ENCODE assay signal across 16 mouse cellular contexts in genomic region chrX:8274056-8274455, GRCm38 (mm10). TPM values are rescaled to one million over a fixed set of nuclear protein-coding genes. Genes with fewer than 3 reads are reported as not detected.
A peak's percentile ranks its signal among the peaks of the same experiment; 100 is the strongest.
DNase-seq lines count a peak whose midpoint lies in the region; ATAC-seq and TF ChIP-seq lines count a peak whose summit lies in the region.
"Had no signal": no experiment of that assay in that cellular context is flagged by ENCODE, and none has a peak within 500 bp of the region (broad histone marks: within the 10 kb centered on the region; RNA-seq: fewer than 3 reads in every experiment).

No protein-coding gene starts in this region.

- DNase-seq in heart, embryonic 10.5 days (ENCODE audit: low spot score), result no peak
- peak; percentile 57 for DNase-seq in kidney, postnatal 0 days (ENCODE audit: low spot score)
- no peak for DNase-seq in kidney, postnatal 36 days
- DNase-seq in lung, adult 18-20 months, result peak; percentile 3 to 21
- DNase-seq in lung, postnatal 4 days, result peak; percentile 46 to 80
- DNase-seq in spleen, postnatal 36 days (ENCODE audit: low spot score in 2 of 2), result no peak
- no peak for DNase-seq in left cerebral cortex, postnatal 36 days (ENCODE audit: low spot score in 2 of 2)
- DNase-seq: cerebellum, adult 18-20 months had no signal

- ATAC-seq in heart, embryonic 12.5 days (ENCODE audit: insufficient number of reproducible peaks, low FRiP score), result peak; percentile 33; the same call in 1 of the 2 replicates
- peak; percentile 46; the same call in 1 of the 2 replicates for ATAC-seq in kidney, postnatal 0 days (replicated peaks; ENCODE audit: low FRiP score, low read depth)
- ATAC-seq: forebrain, embryonic 15.5 days had no signal

- no peak overlapping the region for H3K4me3 ChIP-seq in heart, embryonic 12.5 days
- no peak overlapping the region for H3K4me3 ChIP-seq in heart, embryonic 10.5 days
- H3K4me3 ChIP-seq in kidney, postnatal 0 days (replicated peaks; ENCODE audit: low read depth, low read length), result no peak overlapping the region
- H3K4me3 ChIP-seq: forebrain, embryonic 15.5 days; layer of hippocampus, adult 2 months; myocyte had no signal

- H3K27me3 ChIP-seq in heart, embryonic 12.5 days (replicated peaks), result peaks cover 10% of the 10 kb centered on the region; the same call in 1 of the 2 replicates
- H3K27me3 ChIP-seq in heart, embryonic 10.5 days (ENCODE audit: insufficient read depth, poor library complexity, severe bottlenecking), result peaks cover 13% of the 10 kb centered on the region; the same call in 1 of the 2 replicates
- no peaks in the 10 kb centered on the region for H3K27me3 ChIP-seq in kidney, postnatal 0 days (ENCODE audit: insufficient read depth, low read length)
- H3K27me3 ChIP-seq: forebrain, embryonic 15.5 days had no signal

- H3K9me3 ChIP-seq in heart, embryonic 12.5 days (replicated peaks), result peaks cover 7% of the 10 kb centered on the region; the same call in 1 of the 2 replicates
- H3K9me3 ChIP-seq in heart, embryonic 10.5 days, result no peaks in the 10 kb centered on the region
- no peaks in the 10 kb centered on the region for H3K9me3 ChIP-seq in kidney, postnatal 0 days (replicated peaks; ENCODE audit: low read length)
- H3K9me3 ChIP-seq: forebrain, embryonic 15.5 days had no signal

- no peak for TF ChIP-seq CTCF in kidney, postnatal 0 days (IDR thresholded peaks at IDR 0.05; ENCODE audit: low read depth)

- H3K4me1 ChIP-seq in heart, embryonic 12.5 days (replicated peaks), result peaks cover 6% of the 10 kb centered on the region; the same call in 1 of the 2 replicates
- 0 out of 2 replicates have a peak, but pooled peaks cover 4% of the 10 kb centered on the region for H3K4me1 ChIP-seq in heart, embryonic 10.5 days
- H3K4me1 ChIP-seq in kidney, postnatal 0 days (replicated peaks; ENCODE audit: insufficient read depth, low read length), result no peaks in the 10 kb centered on the region
- H3K4me1 ChIP-seq: forebrain, embryonic 15.5 days had no signal

- no peaks in the 10 kb centered on the region for H3K36me3 ChIP-seq in heart, embryonic 12.5 days
- H3K36me3 ChIP-seq in heart, embryonic 10.5 days, result no peaks in the 10 kb centered on the region
- no peaks in the 10 kb centered on the region for H3K36me3 ChIP-seq in kidney, postnatal 0 days (ENCODE audit: insufficient read depth, low read length)
- H3K36me3 ChIP-seq: forebrain, embryonic 15.5 days had no signal

- H3K4me2 ChIP-seq in heart, embryonic 12.5 days, result no peak overlapping the region
- no peak overlapping the region for H3K4me2 ChIP-seq in kidney, postnatal 0 days (ENCODE audit: low read length)
- H3K4me2 ChIP-seq: forebrain, embryonic 15.5 days; midbrain, embryonic 11.5 days had no signal

- no peak overlapping the region for H3K27ac ChIP-seq in heart, embryonic 12.5 days (ENCODE audit: poor library complexity, severe bottlenecking)
- H3K27ac ChIP-seq in heart, embryonic 10.5 days, result no peak overlapping the region
- no peak overlapping the region for H3K27ac ChIP-seq in kidney, postnatal 0 days
- H3K27ac ChIP-seq: forebrain, embryonic 15.5 days; layer of hippocampus, adult 2 months had no signal

- 69% methylated on average over 5 of the region's 5 CpGs for WGBS in heart, embryonic 12.5 days
- 83% methylated on average over 5 of the region's 5 CpGs for WGBS in heart, embryonic 10.5 days
- 70% methylated on average over 5 of the region's 5 CpGs for WGBS in kidney, postnatal 0 days

- intact Hi-C loops in left cerebral cortex, postnatal 36 days (cut with DNase I), result no loop called here

- H3K9ac ChIP-seq in heart, embryonic 12.5 days, result no peak overlapping the region
- H3K9ac ChIP-seq in kidney, postnatal 0 days (ENCODE audit: low read depth, low read length), result no peak overlapping the region
- H3K9ac ChIP-seq: forebrain, embryonic 15.5 days had no signal

RNA-seq across cellular contexts. Expression of gene Slc38a5, which starts 3.1 kb away (rescaled TPM):
- 14.6 and 16.4 TPM in 2 replicates for polyA plus RNA-seq in heart, embryonic 12.5 days (2016; fragmentation: Nextera tagmentation; extraction: Ambion mirVana)
- 15.0 and 16.5 TPM in 2 replicates for polyA plus RNA-seq in heart, embryonic 10.5 days (2016; fragmentation: Nextera tagmentation; extraction: Ambion mirVana)
- polyA plus RNA-seq in kidney, postnatal 0 days (2015; fragmentation: Nextera tagmentation; extraction: Ambion mirVana), result 0.42 and 0.93 TPM in 2 replicates
- 1 to 10 TPM; 2.3 to 4.3 TPM for total RNA-seq in left cerebral cortex, postnatal 36 days (2021)
- total RNA-seq: gastrocnemius, adult 18-20 months had no signal
- polyA plus RNA-seq: myocyte had no signal

RNA-seq across cellular contexts. Expression of gene Ftsj1, which starts 21.9 kb away (rescaled TPM):
- polyA plus RNA-seq in heart, embryonic 12.5 days (2016; fragmentation: Nextera tagmentation; extraction: Ambion mirVana), result 24.7 and 24.8 TPM in 2 replicates
- polyA plus RNA-seq in heart, embryonic 10.5 days (2016; fragmentation: Nextera tagmentation; extraction: Ambion mirVana), result 30.3 and 40.3 TPM in 2 replicates
- 27.7 and 29.2 TPM in 2 replicates for polyA plus RNA-seq in kidney, postnatal 0 days (2015; fragmentation: Nextera tagmentation; extraction: Ambion mirVana)
- 10 to 100 TPM; 22.8 to 27.2 TPM for total RNA-seq in left cerebral cortex, postnatal 36 days (2021)

RNA-seq across cellular contexts. Expression of gene Ssxb10, which starts 53.2 kb away (rescaled TPM):
- not detected in 2 replicates for polyA plus RNA-seq in heart, embryonic 12.5 days (2016; fragmentation: Nextera tagmentation; extraction: Ambion mirVana)
- not detected in 2 replicates for polyA plus RNA-seq in heart, embryonic 10.5 days (2016; fragmentation: Nextera tagmentation; extraction: Ambion mirVana)
- polyA plus RNA-seq in kidney, postnatal 0 days (2015; fragmentation: Nextera tagmentation; extraction: Ambion mirVana), result not detected in 2 replicates
- total RNA-seq in left cerebral cortex, postnatal 36 days (2021), result not detected
- total RNA-seq: gastrocnemius, adult 18-20 months; layer of hippocampus, adult 2 months; left cerebral cortex, adult 8-10 months had no signal
- polyA plus RNA-seq: forebrain, embryonic 15.5 days; limb, embryonic 14.5 days; midbrain, embryonic 11.5 days; myocyte had no signal

Comparison
In these comparisons a context has a peak if more than half of its experiments do, and no peak if none do; other contexts are left out.
1. DNase-seq: peak in kidney, postnatal 0 days (single experiment), lung, adult 18-20 months (2 of 2) and lung, postnatal 4 days (2 of 2); none in heart, embryonic 10.5 days (single experiment), kidney, postnatal 36 days (0 of 2), spleen, postnatal 36 days (0 of 2) and left cerebral cortex, postnatal 36 days (0 of 2).